Mouse (Mus musculus): Measurements from ENCODE around the gene Dab1. TPM values are rescaled to one million over a fixed set of nuclear protein-coding genes. Genes with fewer than 3 reads are reported as not detected.

The Dab1 gene
- polyA plus RNA-seq, 1 experiment from 2014 or later: 36.4 TPM

DNA sequence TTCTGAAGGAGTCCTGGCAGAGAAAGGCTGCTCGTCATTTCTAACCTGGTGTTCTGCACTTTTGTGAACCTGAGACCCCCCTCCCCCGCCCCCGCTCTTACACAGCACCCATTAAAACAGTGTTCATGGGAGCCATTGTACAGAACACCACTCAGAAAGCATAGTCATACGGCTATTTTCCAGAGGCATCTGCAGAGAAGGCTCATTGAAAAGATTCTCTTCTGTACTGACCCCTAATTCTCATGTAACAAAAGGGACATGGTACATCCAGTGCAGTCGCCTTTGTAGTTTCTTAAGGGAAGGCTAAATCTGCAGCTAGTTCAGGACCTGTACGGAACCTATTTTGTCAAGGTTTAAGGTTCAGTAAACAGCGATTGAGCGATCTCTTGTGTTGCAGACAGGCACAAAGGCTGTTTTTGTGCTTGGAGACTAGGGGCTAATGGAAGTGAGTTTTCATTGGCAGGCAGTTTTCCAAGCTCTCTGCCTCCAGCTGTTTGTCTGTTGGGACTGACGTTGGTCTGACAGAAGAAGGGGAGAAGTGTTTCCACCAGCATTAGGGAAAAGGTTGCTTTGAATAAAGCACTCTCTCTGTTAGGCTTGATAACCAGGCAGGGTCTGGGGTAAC lies 780.1 kb downstream of the Dab1 start:
- H3K4me3 ChIP-seq (ENCODE audit: low read depth, low read length): no peak overlapping the region
- DNase-seq (ENCODE audit: low spot score) (peak; percentile 24), ATAC-seq (ENCODE audit: insufficient read depth, low FRiP score, low TSS enrichment) (no peak; the same call in 1 of the 2 replicates)
- no peaks in the 10 kb centered on the region; the same call in 1 of the 2 replicates for H3K4me1 ChIP-seq (ENCODE audit: control insufficient read depth, insufficient read depth, low read length)
- H3K27me3 ChIP-seq (ENCODE audit: control insufficient read depth, insufficient read depth, low read length): no peaks in the 10 kb centered on the region
- H3K36me3 ChIP-seq (ENCODE audit: control insufficient read depth, insufficient read depth, low read length): no peaks in the 10 kb centered on the region
- no peak overlapping the region for H3K9ac ChIP-seq (ENCODE audit: low read length)
- no peak overlapping the region for H3K27ac ChIP-seq (ENCODE audit: low read depth, low read length)
- H3K9me3 ChIP-seq (ENCODE audit: control insufficient read depth, low read length): no peaks in the 10 kb centered on the region
- 55% methylated on average over 9 of the region's 9 CpGs for WGBS
- no peak overlapping the region for H3K4me2 ChIP-seq (ENCODE audit: low read depth)

DNA sequence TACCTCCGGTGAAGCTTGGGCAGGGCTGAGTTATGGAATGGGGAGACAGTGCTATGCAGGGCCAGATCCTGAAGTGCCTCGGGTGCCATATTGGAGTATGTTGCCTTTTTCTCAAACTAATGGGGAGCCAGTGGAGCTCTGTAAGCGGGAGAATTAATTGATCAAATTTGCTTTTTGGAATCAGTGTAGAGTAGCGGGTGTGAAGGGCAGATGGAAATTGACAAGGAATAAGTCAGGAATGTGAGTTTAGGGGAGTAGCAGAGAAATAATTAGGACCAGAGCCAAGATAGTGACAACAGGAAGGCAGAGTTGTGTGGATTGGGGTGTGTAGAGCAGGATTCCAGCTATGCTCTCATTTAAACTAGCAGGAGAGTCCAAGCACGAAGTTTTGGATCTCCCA lies 784.9 kb downstream of the Dab1 start:
- H3K4me3 ChIP-seq (ENCODE audit: low read depth, low read length): no peak overlapping the region
- DNase-seq (ENCODE audit: low spot score) (no peak), ATAC-seq (ENCODE audit: insufficient read depth, low FRiP score, low TSS enrichment) (no peak)
- no peak overlapping the region for H3K9ac ChIP-seq (ENCODE audit: low read length)
- WGBS: 90% methylated on average over 5 of the region's 5 CpGs
- H3K4me2 ChIP-seq (ENCODE audit: low read depth): no peak overlapping the region
- H3K9me3 ChIP-seq (ENCODE audit: control insufficient read depth, low read length): no peaks in the 10 kb centered on the region
- H3K27ac ChIP-seq (ENCODE audit: low read depth, low read length): no peak overlapping the region
- no peaks in the 10 kb centered on the region for H3K36me3 ChIP-seq (ENCODE audit: control insufficient read depth, insufficient read depth, low read length)
- no peaks in the 10 kb centered on the region for H3K27me3 ChIP-seq (ENCODE audit: control insufficient read depth, insufficient read depth, low read length)
- H3K4me1 ChIP-seq (ENCODE audit: control insufficient read depth, insufficient read depth, low read length): no peaks in the 10 kb centered on the region; the same call in 1 of the 2 replicates

- no peak for DNase-seq (ENCODE audit: low spot score)
- no peak for ATAC-seq (ENCODE audit: insufficient read depth, low FRiP score, low TSS enrichment)
- WGBS: 87% methylated on average over 6 of the region's 6 CpGs
- Histone ChIP-seq H3K9ac (ENCODE audit: low read length) (no peak overlapping the region), H3K36me3 (ENCODE audit: control insufficient read depth, insufficient read depth, low read length) (no peaks in the 10 kb centered on the region), H3K4me1 (ENCODE audit: control insufficient read depth, insufficient read depth, low read length) (no peaks in the 10 kb centered on the region), H3K27me3 (ENCODE audit: control insufficient read depth, insufficient read depth, low read length) (no peaks in the 10 kb centered on the region), H3K27ac (ENCODE audit: low read depth, low read length) (no peak overlapping the region), H3K9me3 (ENCODE audit: control insufficient read depth, low read length) (no peaks in the 10 kb centered on the region), H3K4me3 (ENCODE audit: low read depth, low read length) (no peak overlapping the region), H3K4me2 (ENCODE audit: low read depth) (no peak overlapping the region)
Observed at GRCm38 (mm10) chr4:104410922-104411321, 791.8 kb downstream of the Dab1 start.

DNA sequence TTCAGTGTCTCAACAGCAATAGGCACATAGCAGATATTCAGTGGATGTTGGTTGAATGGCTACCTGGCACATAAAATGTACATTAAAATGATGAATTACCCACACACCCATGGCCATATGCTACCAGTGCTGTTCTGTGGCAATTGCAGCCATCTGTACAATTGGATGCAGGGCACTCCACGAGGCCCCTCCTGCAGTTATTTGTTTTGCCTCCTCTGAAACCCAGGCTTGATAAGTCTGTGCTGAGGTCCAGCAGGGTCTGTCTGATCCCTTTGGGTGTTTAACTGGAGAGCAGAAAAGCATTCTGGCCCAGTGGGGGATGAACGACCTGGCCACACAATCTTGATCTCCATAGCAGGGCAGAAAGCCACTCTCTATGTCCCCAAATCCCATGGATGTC lies 796.3 kb downstream of the Dab1 start:
- DNase-seq (ENCODE audit: low spot score) (no peak), ATAC-seq (ENCODE audit: insufficient read depth, low FRiP score, low TSS enrichment) (no peak)
- Histone ChIP-seq H3K4me2 (ENCODE audit: low read depth) (no peak overlapping the region), H3K9ac (ENCODE audit: low read length) (no peak overlapping the region), H3K36me3 (ENCODE audit: control insufficient read depth, insufficient read depth, low read length) (no peaks in the 10 kb centered on the region), H3K9me3 (ENCODE audit: control insufficient read depth, low read length) (no peaks in the 10 kb centered on the region), H3K27ac (ENCODE audit: low read depth, low read length) (no peak overlapping the region), H3K4me3 (ENCODE audit: low read depth, low read length) (no peak overlapping the region), H3K27me3 (ENCODE audit: control insufficient read depth, insufficient read depth, low read length) (no peaks in the 10 kb centered on the region), H3K4me1 (ENCODE audit: control insufficient read depth, insufficient read depth, low read length) (no peaks in the 10 kb centered on the region)
- 20% methylated on average over 2 of the region's 2 CpGs for WGBS

DNA sequence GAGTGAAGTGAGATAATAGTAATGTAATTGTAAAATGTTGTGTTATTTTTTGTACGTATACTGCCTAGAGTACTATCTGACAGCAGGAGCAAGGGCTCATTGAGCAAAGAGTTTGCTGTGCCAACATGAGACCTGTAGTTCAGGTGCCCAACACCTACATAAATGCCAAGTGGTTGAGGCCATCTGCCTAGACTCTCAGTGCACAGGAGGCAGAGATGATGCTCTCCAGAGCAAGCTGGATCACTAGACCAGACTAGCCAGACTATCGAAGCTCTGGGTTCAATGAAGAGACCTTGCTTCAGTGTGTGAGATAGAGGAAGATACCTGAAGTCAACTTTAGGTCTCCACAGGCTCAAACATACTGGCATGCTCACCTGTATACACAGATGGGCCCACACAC lies 799.2 kb downstream of the Dab1 start:
- no peaks in the 10 kb centered on the region for H3K27me3 ChIP-seq (ENCODE audit: control insufficient read depth, insufficient read depth, low read length)
- WGBS: 96% methylated on average over 2 of the region's 2 CpGs
- no peak overlapping the region for H3K4me3 ChIP-seq (ENCODE audit: low read depth, low read length)
- DNase-seq (ENCODE audit: low spot score) (no peak), ATAC-seq (ENCODE audit: insufficient read depth, low FRiP score, low TSS enrichment) (no peak)
- no peaks in the 10 kb centered on the region for H3K4me1 ChIP-seq (ENCODE audit: control insufficient read depth, insufficient read depth, low read length)
- H3K9me3 ChIP-seq (ENCODE audit: control insufficient read depth, low read length): no peaks in the 10 kb centered on the region
- H3K4me2 ChIP-seq (ENCODE audit: low read depth): no peak overlapping the region
- H3K27ac ChIP-seq (ENCODE audit: low read depth, low read length): no peak overlapping the region
- H3K9ac ChIP-seq (ENCODE audit: low read length): no peak overlapping the region
- no peaks in the 10 kb centered on the region for H3K36me3 ChIP-seq (ENCODE audit: control insufficient read depth, insufficient read depth, low read length)

DNA sequence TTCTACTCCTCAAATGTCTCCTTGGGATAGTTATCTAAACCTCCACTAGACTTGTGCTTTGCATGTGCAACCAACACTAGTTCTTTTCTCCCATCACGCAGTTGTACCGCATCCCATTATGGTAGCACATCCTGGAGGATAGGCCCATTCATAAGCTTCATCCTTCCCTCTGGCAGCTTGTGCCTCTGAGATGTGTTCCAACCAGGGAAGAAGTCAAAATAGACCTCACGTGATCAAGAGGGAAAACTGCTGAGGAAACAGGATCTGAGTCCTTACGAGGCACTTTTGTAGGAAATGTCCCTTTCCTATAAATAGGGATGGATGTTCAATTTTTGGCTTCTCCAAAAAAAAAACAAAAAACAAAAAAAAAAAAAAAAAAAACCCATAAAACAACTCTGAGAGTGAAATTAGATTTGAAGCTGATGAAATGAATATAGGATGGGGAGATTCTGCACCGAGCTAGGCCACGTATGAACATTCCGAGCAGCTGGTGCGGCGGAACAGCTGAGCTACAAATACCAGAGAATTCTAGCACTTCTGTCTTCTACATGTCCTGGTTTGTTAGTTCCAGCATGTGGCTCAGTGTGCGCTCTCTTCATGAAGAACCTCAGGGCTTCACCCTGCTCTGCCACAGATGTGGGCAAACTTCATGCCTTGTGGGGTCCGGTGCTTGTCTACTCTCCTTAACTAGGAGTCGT lies 802.0 kb downstream of the Dab1 start:
- Histone ChIP-seq H3K9me3 (ENCODE audit: control insufficient read depth, low read length) (no peaks in the 10 kb centered on the region), H3K36me3 (ENCODE audit: control insufficient read depth, insufficient read depth, low read length) (no peaks in the 10 kb centered on the region), H3K4me1 (ENCODE audit: control insufficient read depth, insufficient read depth, low read length) (no peaks in the 10 kb centered on the region), H3K27ac (ENCODE audit: low read depth, low read length) (no peak overlapping the region), H3K9ac (ENCODE audit: low read length) (no peak overlapping the region), H3K27me3 (ENCODE audit: control insufficient read depth, insufficient read depth, low read length) (no peaks in the 10 kb centered on the region), H3K4me2 (ENCODE audit: low read depth) (no peak overlapping the region), H3K4me3 (ENCODE audit: low read depth, low read length) (no peak overlapping the region)
- 93% methylated on average over 12 of the region's 12 CpGs for WGBS
- DNase-seq (ENCODE audit: low spot score): no peak
- ATAC-seq (ENCODE audit: insufficient read depth, low FRiP score, low TSS enrichment): no peak

DNA sequence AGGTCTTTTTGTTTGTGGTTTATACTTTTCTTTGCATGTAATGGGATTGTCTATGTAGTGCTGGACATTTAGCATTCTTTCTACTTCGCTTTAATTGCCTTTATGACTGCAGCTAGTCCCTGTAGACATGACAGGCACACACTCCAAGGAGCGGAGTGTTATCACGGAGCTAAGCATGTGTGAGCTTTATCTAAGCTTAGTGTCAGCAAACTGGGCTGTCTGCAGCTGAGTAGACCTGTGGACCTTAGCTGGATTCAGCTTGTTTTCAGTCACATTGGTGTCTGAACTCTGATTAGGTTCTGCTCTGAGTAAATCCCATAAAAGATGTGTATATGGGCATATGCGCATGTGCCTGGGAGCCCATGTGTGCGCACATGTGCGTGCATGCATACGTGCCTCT lies 810.0 kb downstream of the Dab1 start:
- DNase-seq (ENCODE audit: low spot score): no peak
- H3K9ac ChIP-seq (ENCODE audit: low read length): no peak overlapping the region
- H3K4me1 ChIP-seq (ENCODE audit: control insufficient read depth, insufficient read depth, low read length): no peaks in the 10 kb centered on the region
- H3K36me3 ChIP-seq (ENCODE audit: control insufficient read depth, insufficient read depth, low read length): no peaks in the 10 kb centered on the region
- no peak overlapping the region for H3K4me3 ChIP-seq (ENCODE audit: low read depth, low read length)
- no peak overlapping the region for H3K27ac ChIP-seq (ENCODE audit: low read depth, low read length)
- H3K9me3 ChIP-seq (ENCODE audit: control insufficient read depth, low read length): no peaks in the 10 kb centered on the region
- no peak for ATAC-seq (ENCODE audit: insufficient read depth, low FRiP score, low TSS enrichment)
- no peaks in the 10 kb centered on the region for H3K27me3 ChIP-seq (ENCODE audit: control insufficient read depth, insufficient read depth, low read length)
- H3K4me2 ChIP-seq (ENCODE audit: low read depth): no peak overlapping the region
- WGBS: 91% methylated on average over 7 of the region's 7 CpGs

DNA sequence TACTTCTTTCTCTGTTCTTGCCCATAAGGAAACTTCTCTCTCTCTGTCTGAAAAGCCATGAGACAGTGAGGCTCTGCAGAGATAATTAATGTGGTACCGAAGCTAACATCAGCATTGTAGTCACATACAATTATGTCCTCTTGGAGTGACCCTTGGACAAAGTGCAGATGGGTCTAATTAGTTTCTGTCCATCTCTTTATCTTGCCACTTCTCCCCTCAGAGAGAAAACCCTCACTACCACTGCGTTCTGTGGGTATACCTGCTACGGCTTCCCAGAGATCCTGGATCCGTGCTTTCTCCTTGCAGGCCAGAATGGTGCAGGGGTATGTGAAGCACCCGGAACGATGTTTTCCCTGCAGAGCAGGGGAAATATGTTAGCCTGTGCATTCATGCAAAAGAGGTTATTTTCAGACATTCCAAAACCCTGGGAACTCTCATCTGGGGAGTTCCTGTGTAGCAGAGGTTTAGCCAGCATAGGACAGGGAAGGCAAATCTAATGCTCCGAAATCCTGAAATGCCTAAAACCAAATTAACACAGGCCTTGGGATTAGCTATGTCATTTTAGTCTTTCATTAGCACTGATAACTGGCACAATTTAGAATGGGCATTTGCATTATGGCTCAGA lies 812.2 kb downstream of the Dab1 start:
- H3K36me3 ChIP-seq (ENCODE audit: control insufficient read depth, insufficient read depth, low read length): no peaks in the 10 kb centered on the region
- no peaks in the 10 kb centered on the region for H3K9me3 ChIP-seq (ENCODE audit: control insufficient read depth, low read length)
- H3K4me1 ChIP-seq (ENCODE audit: control insufficient read depth, insufficient read depth, low read length): no peaks in the 10 kb centered on the region
- ATAC-seq (ENCODE audit: insufficient read depth, low FRiP score, low TSS enrichment): no peak
- H3K27me3 ChIP-seq (ENCODE audit: control insufficient read depth, insufficient read depth, low read length): no peaks in the 10 kb centered on the region
- no peak overlapping the region for H3K4me3 ChIP-seq (ENCODE audit: low read depth, low read length)
- H3K27ac ChIP-seq (ENCODE audit: low read depth, low read length): no peak overlapping the region
- 85% methylated on average over 7 of the region's 7 CpGs for WGBS
- H3K9ac ChIP-seq (ENCODE audit: low read length): no peak overlapping the region
- H3K4me2 ChIP-seq (ENCODE audit: low read depth): no peak overlapping the region
- DNase-seq (ENCODE audit: low spot score): no peak

- Histone ChIP-seq H3K36me3 (ENCODE audit: control insufficient read depth, insufficient read depth, low read length) (no peaks in the 10 kb centered on the region), H3K9ac (ENCODE audit: low read length) (no peak overlapping the region), H3K4me3 (ENCODE audit: low read depth, low read length) (no peak overlapping the region), H3K4me2 (ENCODE audit: low read depth) (no peak overlapping the region), H3K9me3 (ENCODE audit: control insufficient read depth, low read length) (no peaks in the 10 kb centered on the region), H3K27me3 (ENCODE audit: control insufficient read depth, insufficient read depth, low read length) (no peaks in the 10 kb centered on the region), H3K4me1 (ENCODE audit: control insufficient read depth, insufficient read depth, low read length) (no peaks in the 10 kb centered on the region), H3K27ac (ENCODE audit: low read depth, low read length) (no peak overlapping the region)
- DNase-seq (ENCODE audit: low spot score) (no peak), ATAC-seq (ENCODE audit: insufficient read depth, low FRiP score, low TSS enrichment) (no peak)
- WGBS: 89% methylated on average over 11 of the region's 11 CpGs
Observed at GRCm38 (mm10) chr4:104432150-104432549, 813.0 kb downstream of the Dab1 start.
